ENCODE assay signal across 9 mouse cellular contexts in the genomic region with DNA sequence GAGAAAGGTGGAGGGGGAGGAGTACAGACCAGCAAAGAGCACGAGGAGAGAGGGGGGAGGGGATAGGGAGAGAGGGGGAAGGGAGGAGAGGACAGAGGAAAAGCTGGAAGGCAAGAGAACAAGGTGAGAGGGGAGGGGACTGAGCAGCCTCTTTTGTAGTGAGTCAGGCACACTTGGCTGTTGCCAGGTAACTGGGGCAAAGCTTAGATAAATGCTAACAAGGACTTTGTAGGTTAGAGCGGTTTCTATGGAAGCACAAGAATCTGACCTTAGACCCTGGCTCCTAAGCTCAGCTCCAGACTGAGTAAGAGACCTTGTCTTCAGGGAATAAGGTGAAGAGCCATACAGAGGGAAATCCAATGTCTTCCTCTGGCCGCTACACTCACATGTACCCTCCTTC. TPM values are rescaled to one million over a fixed set of nuclear protein-coding genes. Genes with fewer than 3 reads are reported as not detected.
DNase-seq lines count a peak whose midpoint lies in the region; ATAC-seq and TF ChIP-seq lines count a peak whose summit lies in the region.
"Had no signal": no experiment of that assay in that cellular context is flagged by ENCODE, and none has a peak within 500 bp of the region (broad histone marks: within the 10 kb centered on the region; RNA-seq: fewer than 3 reads in every experiment).

No protein-coding gene starts in this region.

- ATAC-seq in intestine, embryonic 14.5 days (replicated peaks; ENCODE audit: low FRiP score, low TSS enrichment, low read depth): peak; percentile 88
- ATAC-seq in lung, embryonic 14.5 days (ENCODE audit: insufficient read depth): no peak; the same call in 1 of the 2 replicates
- peak; percentile 57; the same call in 1 of the 2 replicates for ATAC-seq in stomach, postnatal 0 days (ENCODE audit: low FRiP score, low TSS enrichment)
- no peak for ATAC-seq in megakaryocyte progenitor cell, adult 5-6 weeks (replicated peaks; ENCODE audit: poor library complexity)

- no peaks in the 10 kb centered on the region for H3K9me3 ChIP-seq in intestine, embryonic 14.5 days (ENCODE audit: control insufficient read depth, low read length)
- H3K9me3 ChIP-seq in lung, embryonic 14.5 days (ENCODE audit: low read depth, low read length): no peaks in the 10 kb centered on the region
- no peaks in the 10 kb centered on the region for H3K9me3 ChIP-seq in stomach, postnatal 0 days (ENCODE audit: control insufficient read depth, low read length)
- H3K9me3 ChIP-seq: heart, embryonic 12.5 days had no signal

- H3K79me2 ChIP-seq in liver, adult 2 months (ENCODE audit: control insufficient read depth, insufficient read depth, low read length): no peaks in the 10 kb centered on the region

- no peak for TF ChIP-seq CTCF in liver, adult 2 months (IDR thresholded peaks at IDR 0.05; ENCODE audit: low read depth, low read length)
- TF ChIP-seq CTCF in lung, embryonic 14.5 days (IDR thresholded peaks at IDR 0.05; ENCODE audit: low read depth): no peak
- TF ChIP-seq CTCF in stomach, postnatal 0 days (IDR thresholded peaks at IDR 0.05; ENCODE audit: low read depth): no peak

- no peaks in the 10 kb centered on the region; the same call in none of the 2 replicates for H3K36me3 ChIP-seq in liver, adult 2 months (ENCODE audit: control insufficient read depth, insufficient read depth, low read length)
- H3K36me3 ChIP-seq in intestine, embryonic 14.5 days (ENCODE audit: control insufficient read depth, insufficient read depth, low read length): peaks cover 12% of the 10 kb centered on the region; the same call in 1 of the 2 replicates
- H3K36me3 ChIP-seq in lung, embryonic 14.5 days (ENCODE audit: insufficient read depth): 0 out of 2 replicates have a peak, but pooled peaks cover 3% of the 10 kb centered on the region
- H3K36me3 ChIP-seq in stomach, postnatal 0 days (ENCODE audit: control insufficient read depth, insufficient read depth, low read length): no peaks in the 10 kb centered on the region

- no peak for TF ChIP-seq EP300 in stomach, postnatal 0 days (optimal IDR thresholded peaks at IDR 0.05)

- no peak overlapping the region for H3K9ac ChIP-seq in liver, adult 2 months (ENCODE audit: low read depth, low read length)
- H3K9ac ChIP-seq in intestine, embryonic 14.5 days (ENCODE audit: low read length): no peak overlapping the region
- H3K9ac ChIP-seq in lung, embryonic 14.5 days: no peak overlapping the region
- no peak overlapping the region for H3K9ac ChIP-seq in stomach, postnatal 0 days (ENCODE audit: low read length)
- H3K9ac ChIP-seq: heart, embryonic 12.5 days had no signal

- no peak overlapping the region for H3K4me2 ChIP-seq in intestine, embryonic 14.5 days (ENCODE audit: low read length)
- H3K4me2 ChIP-seq in lung, embryonic 14.5 days: no peak overlapping the region
- H3K4me2 ChIP-seq in stomach, postnatal 0 days (replicated peaks; ENCODE audit: low read depth): no peak overlapping the region
- H3K4me2 ChIP-seq: heart, embryonic 12.5 days had no signal

- no peak for TF ChIP-seq POLR2A in liver, adult 2 months (IDR thresholded peaks at IDR 0.05; ENCODE audit: extremely low read depth, insufficient read depth, low read length)

- no peaks in the 10 kb centered on the region for H3K4me1 ChIP-seq in liver, adult 2 months (ENCODE audit: control insufficient read depth, insufficient read depth, low read length)
- H3K4me1 ChIP-seq in intestine, embryonic 14.5 days (replicated peaks; ENCODE audit: control insufficient read depth, insufficient read depth, low read length): no peaks in the 10 kb centered on the region
- no peaks in the 10 kb centered on the region for H3K4me1 ChIP-seq in lung, embryonic 14.5 days (ENCODE audit: insufficient read depth)
- H3K4me1 ChIP-seq in stomach, postnatal 0 days (replicated peaks; ENCODE audit: control insufficient read depth, insufficient read depth): no peaks in the 10 kb centered on the region
- H3K4me1 ChIP-seq: heart, embryonic 12.5 days had no signal

- peak; percentile 54 for DNase-seq in liver, adult 2 months (ENCODE audit: extremely low read depth, low read depth, low spot score)
- DNase-seq in liver: no peak
- DNase-seq in intestine, embryonic 14.5 days (ENCODE audit: low spot score): no peak
- DNase-seq in lung, embryonic 14.5 days: peak; percentile 9
- DNase-seq in stomach, postnatal 0 days (ENCODE audit: low spot score): peak; percentile 16
- DNase-seq in cerebellum, adult 11 months: no peak
- DNase-seq in ovary, postnatal 10 days (ENCODE audit: low spot score): no peak

- H3K27me3 ChIP-seq in liver, adult 2 months (ENCODE audit: control insufficient read depth, insufficient read depth, low read length): no peaks in the 10 kb centered on the region
- no peaks in the 10 kb centered on the region for H3K27me3 ChIP-seq in intestine, embryonic 14.5 days (replicated peaks; ENCODE audit: control insufficient read depth, insufficient read depth, low read length)
- no peaks in the 10 kb centered on the region for H3K27me3 ChIP-seq in lung, embryonic 14.5 days (ENCODE audit: insufficient read depth, low read length)
- no peaks in the 10 kb centered on the region for H3K27me3 ChIP-seq in stomach, postnatal 0 days (ENCODE audit: control insufficient read depth, insufficient read depth, low read length)
- H3K27me3 ChIP-seq: heart, embryonic 12.5 days had no signal

- H3K27ac ChIP-seq in liver, adult 2 months (replicated peaks; ENCODE audit: insufficient read depth, low read depth, low read length): no peak overlapping the region
- no peak overlapping the region for H3K27ac ChIP-seq in intestine, embryonic 14.5 days (ENCODE audit: low read depth)
- no peak overlapping the region for H3K27ac ChIP-seq in lung, embryonic 14.5 days (ENCODE audit: low read depth)
- no peak overlapping the region for H3K27ac ChIP-seq in stomach, postnatal 0 days (replicated peaks)

- H3K4me3 ChIP-seq in liver, adult 2 months (ENCODE audit: insufficient read depth, low read depth, low read length): no peak overlapping the region
- no peak overlapping the region for H3K4me3 ChIP-seq in intestine, embryonic 14.5 days (ENCODE audit: low read depth, low read length)
- H3K4me3 ChIP-seq in lung, embryonic 14.5 days (ENCODE audit: low read depth, low read length): no peak overlapping the region
- no peak overlapping the region for H3K4me3 ChIP-seq in stomach, postnatal 0 days (ENCODE audit: low read depth, low read length)
- H3K4me3 ChIP-seq: heart, embryonic 12.5 days had no signal

- 25% methylated on average over 3 of the region's 3 CpGs for WGBS in liver, adult 2 months
- 26% methylated on average over 3 of the region's 3 CpGs for WGBS in intestine, embryonic 14.5 days
- 20% methylated on average over 3 of the region's 3 CpGs for WGBS in lung, embryonic 14.5 days
- WGBS in stomach, postnatal 0 days: 21% methylated on average over 3 of the region's 3 CpGs

RNA-seq across cellular contexts. Expression of a gene that starts 21.7 kb away (rescaled TPM):
- total RNA-seq in liver, adult 2 months (2014; rRNA removed): 1.3 TPM in 2 replicates
- 0.12 TPM in 1 of 2 replicates, not detected in the other for polyA plus RNA-seq in liver, adult 2 months (2012; rRNA removed)
- polyA plus RNA-seq in intestine, embryonic 14.5 days (2014; fragmentation: Nextera tagmentation; extraction: Ambion mirVana): 3.6 and 4.3 TPM in 2 replicates
- polyA plus RNA-seq in lung, embryonic 14.5 days (2014; fragmentation: Nextera tagmentation; extraction: Ambion mirVana): 6.4 and 6.8 TPM in 2 replicates
- polyA plus RNA-seq in stomach, postnatal 0 days (2015; fragmentation: Nextera tagmentation; extraction: Ambion mirVana): 1.0 and 1.1 TPM in 2 replicates
- 4.3 and 8.7 TPM in 2 replicates for total RNA-seq in megakaryocyte progenitor cell, adult 5-6 weeks (2015)
- 2.9 and 4.0 TPM in 2 replicates for total RNA-seq in megakaryocyte progenitor cell, adult 5-6 weeks (2017)

RNA-seq across cellular contexts. Expression of a gene that starts 51.4 kb away (rescaled TPM):
- total RNA-seq in liver, adult 2 months (2014; rRNA removed): 3.8 and 4.7 TPM in 2 replicates
- 5.5 and 6.3 TPM in 2 replicates for polyA plus RNA-seq in liver, adult 2 months (2012; rRNA removed)
- polyA plus RNA-seq in intestine, embryonic 14.5 days (2014; fragmentation: Nextera tagmentation; extraction: Ambion mirVana): 23.8 and 25.5 TPM in 2 replicates
- polyA plus RNA-seq in lung, embryonic 14.5 days (2014; fragmentation: Nextera tagmentation; extraction: Ambion mirVana): 24.8 and 25.3 TPM in 2 replicates
- 8.3 and 9.0 TPM in 2 replicates for polyA plus RNA-seq in stomach, postnatal 0 days (2015; fragmentation: Nextera tagmentation; extraction: Ambion mirVana)
- total RNA-seq in megakaryocyte progenitor cell, adult 5-6 weeks (2015): 24.9 and 28.4 TPM in 2 replicates
- 9.5 and 14.1 TPM in 2 replicates for total RNA-seq in megakaryocyte progenitor cell, adult 5-6 weeks (2017)

RNA-seq across cellular contexts. Expression of a gene that starts 55.0 kb away (rescaled TPM):
- total RNA-seq in liver, adult 2 months (2014; rRNA removed): 5.5 and 7.5 TPM in 2 replicates
- 2.3 and 3.2 TPM in 2 replicates for polyA plus RNA-seq in liver, adult 2 months (2012; rRNA removed)
- polyA plus RNA-seq in intestine, embryonic 14.5 days (2014; fragmentation: Nextera tagmentation; extraction: Ambion mirVana): 56.6 and 59.7 TPM in 2 replicates
- 81.1 and 95.3 TPM in 2 replicates for polyA plus RNA-seq in lung, embryonic 14.5 days (2014; fragmentation: Nextera tagmentation; extraction: Ambion mirVana)
- polyA plus RNA-seq in stomach, postnatal 0 days (2015; fragmentation: Nextera tagmentation; extraction: Ambion mirVana): 28.3 and 30.7 TPM in 2 replicates
- 72.2 and 75.0 TPM in 2 replicates for total RNA-seq in megakaryocyte progenitor cell, adult 5-6 weeks (2015)
- 66.5 and 67.4 TPM in 2 replicates for total RNA-seq in megakaryocyte progenitor cell, adult 5-6 weeks (2017)

Comparison
In these comparisons a context has a peak if more than half of its experiments do, and no peak if none do; other contexts are left out.
1. DNase-seq: peak in liver, adult 2 months (single experiment), lung, embryonic 14.5 days (single experiment) and stomach, postnatal 0 days (single experiment); none in liver (single experiment), intestine, embryonic 14.5 days (single experiment), cerebellum, adult 11 months (single experiment) and ovary, postnatal 10 days (single experiment).
2. ATAC-seq: peak in intestine, embryonic 14.5 days (single experiment) and stomach, postnatal 0 days (single experiment); none in lung, embryonic 14.5 days (single experiment) and megakaryocyte progenitor cell, adult 5-6 weeks (single experiment).